Mouse (Mus musculus): Measurements from ENCODE around the gene Szrd1.

The Szrd1 gene

DNA sequence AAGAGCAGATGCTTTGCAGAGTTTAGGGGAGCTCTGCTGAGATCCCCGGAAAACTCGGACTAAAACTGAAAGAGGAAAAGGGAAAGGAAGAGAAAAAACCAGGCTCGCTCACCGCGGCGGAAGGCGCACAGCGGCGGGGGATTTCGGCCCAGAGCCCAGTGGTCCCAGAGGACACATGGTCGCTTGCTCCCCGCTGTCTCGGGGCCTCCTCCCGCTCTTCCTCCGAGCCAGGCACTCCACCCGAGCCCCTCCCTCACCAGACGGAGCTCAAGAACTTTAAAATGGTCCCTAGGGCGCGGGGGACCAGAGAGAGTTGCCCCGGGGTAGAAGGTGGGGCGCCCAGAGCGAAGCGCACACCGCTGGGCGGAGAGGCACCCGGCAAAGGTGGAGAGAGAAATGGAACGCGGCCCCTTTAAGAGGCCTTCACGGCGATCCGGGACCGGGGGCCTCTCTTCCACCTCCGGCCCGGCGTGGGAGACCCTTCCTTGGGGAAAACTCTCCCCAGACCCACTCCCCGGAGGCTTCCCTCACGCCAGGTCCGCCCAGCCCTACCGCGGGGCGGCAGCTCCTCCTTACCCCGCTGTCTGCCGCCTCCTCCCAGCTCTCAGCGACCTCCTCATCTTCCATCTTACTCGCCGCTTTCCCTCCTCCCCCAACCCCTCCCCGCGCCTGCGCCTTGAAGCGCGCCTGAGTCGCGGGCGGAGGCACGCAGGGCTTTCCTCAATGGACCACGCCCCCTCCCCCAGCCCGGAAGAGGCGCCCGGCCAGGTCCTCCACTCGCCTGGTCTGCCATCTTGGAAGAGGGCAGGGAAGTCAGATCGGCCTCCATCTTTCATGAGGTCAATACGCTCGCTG, at the start of gene Szrd1:
Gene Szrd1, minus strand, starts transcription at position 660 of the 855 bp plus-strand sequence.
- DNase-seq (ENCODE audit: low spot score in 2 of 2): peak; percentile 96 to 99

- DNase-seq (ENCODE audit: low spot score in 2 of 2): no peak
These were observed 47.6 kb upstream of the Szrd1 start for GRCm38 (mm10) chr4:141186923-141187836.

DNA sequence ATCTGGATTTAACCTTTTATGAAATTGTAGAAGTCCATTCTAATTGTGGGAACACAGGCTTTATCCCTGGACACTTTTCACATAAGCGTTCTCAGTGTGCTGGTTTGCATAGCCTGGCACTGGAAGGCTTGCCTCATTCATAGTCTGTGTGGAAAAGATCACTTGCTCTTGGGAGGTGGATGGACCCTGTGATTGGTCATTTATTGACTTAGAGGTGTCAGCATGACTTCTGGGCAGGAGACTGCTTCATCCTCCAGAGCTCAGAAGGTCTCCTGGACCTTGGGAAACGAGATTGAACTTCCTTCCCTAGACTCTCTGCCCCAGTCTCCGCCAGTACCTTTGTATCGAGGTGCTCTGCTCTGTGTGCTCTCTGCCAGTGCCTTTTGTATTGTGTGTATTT, 44.9 kb upstream of the Szrd1 start:
- DNase-seq (ENCODE audit: low spot score in 2 of 2): no peak

DNA sequence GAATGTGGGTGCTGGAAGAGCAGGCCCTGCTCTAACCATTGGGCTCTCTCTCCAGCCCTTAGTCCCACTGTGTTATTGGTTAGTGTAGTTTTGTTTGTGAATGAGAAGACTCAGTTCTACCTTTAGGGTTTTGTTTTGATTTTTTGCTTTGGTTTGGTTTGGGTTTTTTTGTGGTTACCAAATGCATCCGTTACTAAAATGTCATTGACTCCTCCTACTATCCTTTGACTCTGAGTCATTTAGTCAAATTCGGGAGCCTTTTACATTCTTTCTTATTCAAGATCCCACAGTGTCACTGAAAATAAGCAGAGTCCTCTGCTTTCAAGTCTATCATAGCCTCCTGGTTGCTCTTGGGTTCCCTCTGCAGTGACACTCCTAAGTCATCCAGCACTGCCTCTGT, 44.4 kb upstream of the Szrd1 start:
- DNase-seq (ENCODE audit: low spot score in 2 of 2): no peak

DNA sequence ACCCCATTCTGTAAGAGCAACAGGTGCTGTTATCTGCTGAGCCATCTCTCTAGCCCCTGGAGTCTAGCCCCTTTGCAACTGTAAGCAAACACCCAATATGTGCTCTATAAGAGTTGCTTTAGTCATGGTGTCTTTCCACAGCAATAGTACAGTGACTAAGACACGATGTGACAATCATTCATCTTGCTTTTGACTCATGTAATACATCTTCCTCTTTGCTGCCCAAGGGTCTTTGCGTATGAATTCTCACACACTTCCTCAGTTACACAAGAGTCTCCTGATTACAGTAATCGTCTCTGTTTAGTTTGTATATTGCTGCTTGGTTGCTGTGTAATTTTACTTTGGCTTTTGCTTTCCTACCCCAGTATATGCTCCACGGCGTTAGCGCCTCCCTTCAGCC, 42.4 kb upstream of the Szrd1 start:
- no peak for DNase-seq (ENCODE audit: low spot score in 2 of 2)

DNA sequence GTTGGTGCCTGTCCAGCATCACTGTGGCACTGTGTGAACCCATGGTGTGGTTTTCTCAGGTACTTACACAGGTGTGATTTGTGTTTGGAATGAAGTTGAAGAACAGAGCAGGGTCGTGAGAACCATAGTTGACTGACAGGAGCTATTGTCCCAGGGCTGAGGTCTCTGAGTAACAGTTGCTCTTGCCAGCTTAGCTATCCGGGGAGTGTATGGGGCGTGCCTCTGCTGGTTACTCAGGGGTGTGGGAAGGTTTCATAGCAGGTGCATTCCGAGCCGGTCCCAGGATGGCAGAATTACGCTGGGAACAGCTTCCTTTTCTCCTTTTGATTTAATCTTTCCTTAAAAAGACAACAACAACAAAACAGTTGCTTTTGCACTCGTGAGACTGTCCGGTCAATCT, 41.3 kb upstream of the Szrd1 start:
- DNase-seq (ENCODE audit: low spot score in 2 of 2): no peak

GRCm38 (mm10) chr4:141178500-141178899, 38.9 kb upstream of the Szrd1 start:
- no peak for DNase-seq (ENCODE audit: low spot score in 2 of 2)

GRCm38 (mm10) chr4:141176328-141176838, 36.8 kb upstream of the Szrd1 start:
- no peak for DNase-seq (ENCODE audit: low spot score in 2 of 2)

DNA sequence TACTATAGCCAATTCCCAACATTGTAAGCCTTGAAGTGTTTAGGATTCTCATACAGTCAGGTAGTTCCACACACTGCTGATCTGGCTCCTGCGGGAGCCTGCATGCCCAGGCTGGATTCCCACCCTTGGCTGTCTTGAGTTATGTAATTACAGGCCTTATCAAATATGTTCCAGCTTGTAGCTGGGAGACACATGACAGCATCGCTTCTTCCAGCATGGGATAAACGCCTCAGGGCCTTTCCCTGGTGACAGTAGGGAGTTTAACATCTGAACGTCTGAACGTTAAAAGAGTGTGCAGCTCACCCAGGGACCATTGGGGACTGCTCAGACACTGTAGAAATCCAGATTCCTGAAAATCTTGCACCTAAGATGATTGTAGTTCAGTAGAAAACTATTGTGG, 36.2 kb upstream of the Szrd1 start:
- DNase-seq (ENCODE audit: low spot score in 2 of 2): no peak

DNA sequence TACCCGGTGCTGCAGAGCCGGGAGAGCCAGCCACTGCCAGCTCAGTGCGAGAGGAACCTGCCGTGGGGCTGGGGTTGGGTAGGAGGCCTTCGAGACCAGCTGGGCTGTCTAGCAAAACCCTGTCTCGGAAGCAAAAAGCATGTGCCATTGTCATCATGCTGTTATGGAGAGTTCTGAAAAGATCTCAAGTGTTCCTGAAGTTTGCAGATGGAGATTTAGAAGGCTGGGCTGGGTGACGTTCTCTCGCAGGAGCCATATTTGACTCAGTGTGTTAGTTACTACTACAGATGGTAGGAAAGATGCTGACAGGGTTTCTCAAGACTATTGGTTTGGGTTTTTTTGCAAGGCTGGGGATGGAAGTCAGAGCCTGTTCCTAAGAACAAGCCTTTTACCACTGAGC, 32.5 kb upstream of the Szrd1 start:
- no peak for DNase-seq (ENCODE audit: low spot score in 2 of 2)

DNA sequence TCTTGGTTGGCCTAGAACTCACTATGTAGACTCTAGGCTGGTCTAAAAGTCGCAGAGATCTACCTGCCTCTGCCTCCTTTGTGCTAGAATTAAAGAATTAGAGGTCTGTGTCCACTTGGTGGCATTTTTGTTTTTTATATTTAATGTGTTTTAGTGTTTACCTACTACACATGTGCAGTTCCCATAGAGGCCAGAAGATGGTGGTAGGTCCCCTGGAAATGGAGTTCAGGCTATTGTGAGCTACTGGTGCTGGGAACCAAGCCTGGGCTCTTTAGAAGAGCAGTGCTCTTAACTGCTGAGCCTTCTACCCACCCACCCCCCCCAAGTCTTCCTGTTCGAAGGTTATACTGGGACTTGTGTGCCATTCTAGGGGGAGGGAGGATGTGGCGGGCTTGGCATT, 27.6 kb upstream of the Szrd1 start:
- no peak for DNase-seq (ENCODE audit: low spot score in 2 of 2)

GRCm38 (mm10) chr4:141165744-141166292, 26.2 kb upstream of the Szrd1 start:
- no peak for DNase-seq (ENCODE audit: low spot score in 2 of 2)

- DNase-seq (ENCODE audit: low spot score in 2 of 2): no peak
These were observed 24.2 kb upstream of the Szrd1 start for GRCm38 (mm10) chr4:141163729-141164128.

- peak in 1 of 2 experiments; percentile 36 for DNase-seq (ENCODE audit: low spot score in 2 of 2)
These were observed 22.2 kb upstream of the Szrd1 start for GRCm38 (mm10) chr4:141161699-141162208.

DNA sequence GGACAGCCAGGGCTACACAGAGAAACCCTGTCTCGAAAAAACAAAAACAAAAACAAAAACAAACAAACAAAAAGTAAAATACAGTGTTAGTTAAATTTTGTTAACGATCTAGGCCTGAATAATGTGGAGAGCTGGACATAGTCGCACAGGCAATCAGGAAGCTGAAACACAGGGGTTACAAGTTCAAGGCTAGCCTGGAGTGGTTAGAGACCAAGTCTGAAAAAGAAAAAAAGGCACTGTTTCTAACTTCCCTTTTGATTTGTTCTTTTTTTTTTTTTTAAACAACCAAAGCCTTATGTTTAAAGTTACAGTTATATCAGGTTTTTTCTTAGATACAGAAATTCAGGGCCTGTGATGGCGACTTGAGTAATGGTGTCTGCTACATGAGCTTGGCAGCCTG, 20.6 kb upstream of the Szrd1 start:
- DNase-seq (ENCODE audit: low spot score in 2 of 2): no peak

- no peak for DNase-seq (ENCODE audit: low spot score in 2 of 2)
These were observed 20.1 kb upstream of the Szrd1 start for GRCm38 (mm10) chr4:141159666-141160065.

DNA sequence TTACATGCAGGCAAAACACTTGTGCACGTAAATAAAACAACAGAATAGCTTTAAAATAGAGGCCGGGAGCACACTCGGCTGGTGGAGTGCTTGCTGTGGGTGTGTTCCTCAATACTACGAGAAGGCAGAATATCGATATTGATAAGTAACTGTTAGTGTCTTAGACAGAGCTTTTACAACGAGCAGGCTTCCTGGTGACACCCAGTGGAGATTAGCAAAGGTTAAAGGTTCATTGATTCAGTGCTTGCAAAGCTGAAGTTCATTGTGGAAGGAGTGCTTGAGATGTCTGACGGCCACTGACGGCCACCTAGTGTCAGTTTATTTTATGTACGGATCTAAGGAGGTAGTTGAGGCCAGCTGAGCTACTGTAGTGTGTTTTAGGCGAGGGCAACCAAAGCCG, 19.5 kb upstream of the Szrd1 start:
- DNase-seq (ENCODE audit: low spot score in 2 of 2): no peak

- no peak for DNase-seq (ENCODE audit: low spot score in 2 of 2)
These were observed 19.0 kb upstream of the Szrd1 start for GRCm38 (mm10) chr4:141158609-141159008.

DNA sequence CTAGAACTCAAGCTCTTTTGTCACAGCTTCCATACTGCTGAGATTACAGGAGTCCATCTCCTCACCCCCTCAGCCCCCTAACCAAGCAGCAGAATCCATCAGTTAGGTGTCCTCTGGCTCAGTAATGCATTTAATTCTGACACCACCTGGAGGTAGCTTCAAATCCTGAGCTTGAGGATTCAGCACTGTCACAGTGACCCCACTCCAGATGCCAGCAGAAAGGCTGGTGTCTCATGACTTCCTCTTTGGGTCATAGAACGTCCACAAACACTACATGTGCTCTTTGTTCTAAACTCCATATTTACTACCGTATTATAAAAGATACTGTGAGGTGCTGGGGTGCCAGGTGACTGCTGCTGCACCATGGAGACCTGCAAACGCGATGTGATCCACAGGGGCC, 17.9 kb upstream of the Szrd1 start:
- no peak for DNase-seq (ENCODE audit: low spot score in 2 of 2)

GRCm38 (mm10) chr4:141149116-141149515, 9.5 kb upstream of the Szrd1 start:
- DNase-seq (ENCODE audit: low spot score in 2 of 2): no peak

GRCm38 (mm10) chr4:141148009-141148801, 8.6 kb upstream of the Szrd1 start:
- DNase-seq (ENCODE audit: low spot score in 2 of 2): peak; percentile 73 to 75
